Mouse (Mus musculus): ENCODE data around the gene Sgsh.

Sgsh gene

GRCm38 (mm10) chr11:119310621-119311020 is 44.7 kb downstream of the Sgsh start:
- in situ Hi-C loops (cut with MboI; ENCODE audit: low sequenced_read_pairs), result no loop called here

DNA sequence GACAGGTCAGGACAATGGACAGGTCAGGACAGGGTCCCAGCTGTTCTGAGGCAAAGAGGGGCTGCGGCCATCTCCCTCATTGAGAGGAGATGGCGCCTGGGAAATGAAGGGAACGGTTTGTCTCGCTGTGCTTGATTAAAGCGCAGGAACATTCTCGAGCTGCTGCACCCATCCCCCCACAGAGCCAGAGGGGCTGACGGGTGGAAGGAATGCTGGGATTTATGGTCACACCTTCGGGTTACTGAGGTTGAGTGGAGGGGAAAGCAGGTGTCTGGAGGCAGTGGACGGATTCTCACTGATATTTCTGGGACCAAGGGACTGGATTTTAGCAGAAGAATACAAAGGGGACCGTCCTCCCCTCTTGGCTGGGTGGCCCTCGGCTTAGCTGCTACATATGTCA is 47.4 kb downstream of the Sgsh start:
- in situ Hi-C loops (cut with MboI; ENCODE audit: low sequenced_read_pairs), result no loop called here

DNA sequence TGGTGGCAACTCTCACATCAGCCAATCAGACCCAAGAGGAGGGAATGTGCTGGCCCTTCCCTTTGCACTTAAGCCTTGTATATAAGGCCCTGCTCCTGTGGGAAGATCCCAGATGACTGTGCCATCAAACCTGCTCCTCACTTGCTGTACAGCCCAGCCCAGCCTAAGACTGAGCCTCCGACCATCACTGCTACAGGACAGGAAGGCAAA is 47.8 kb downstream of the Sgsh start, which contains the start of gene Card14:
Gene Card14 (plus strand): TSS at position 111 of the 210 bp plus-strand sequence.
- in situ Hi-C loops (cut with MboI; ENCODE audit: low sequenced_read_pairs), result no loop called here

DNA sequence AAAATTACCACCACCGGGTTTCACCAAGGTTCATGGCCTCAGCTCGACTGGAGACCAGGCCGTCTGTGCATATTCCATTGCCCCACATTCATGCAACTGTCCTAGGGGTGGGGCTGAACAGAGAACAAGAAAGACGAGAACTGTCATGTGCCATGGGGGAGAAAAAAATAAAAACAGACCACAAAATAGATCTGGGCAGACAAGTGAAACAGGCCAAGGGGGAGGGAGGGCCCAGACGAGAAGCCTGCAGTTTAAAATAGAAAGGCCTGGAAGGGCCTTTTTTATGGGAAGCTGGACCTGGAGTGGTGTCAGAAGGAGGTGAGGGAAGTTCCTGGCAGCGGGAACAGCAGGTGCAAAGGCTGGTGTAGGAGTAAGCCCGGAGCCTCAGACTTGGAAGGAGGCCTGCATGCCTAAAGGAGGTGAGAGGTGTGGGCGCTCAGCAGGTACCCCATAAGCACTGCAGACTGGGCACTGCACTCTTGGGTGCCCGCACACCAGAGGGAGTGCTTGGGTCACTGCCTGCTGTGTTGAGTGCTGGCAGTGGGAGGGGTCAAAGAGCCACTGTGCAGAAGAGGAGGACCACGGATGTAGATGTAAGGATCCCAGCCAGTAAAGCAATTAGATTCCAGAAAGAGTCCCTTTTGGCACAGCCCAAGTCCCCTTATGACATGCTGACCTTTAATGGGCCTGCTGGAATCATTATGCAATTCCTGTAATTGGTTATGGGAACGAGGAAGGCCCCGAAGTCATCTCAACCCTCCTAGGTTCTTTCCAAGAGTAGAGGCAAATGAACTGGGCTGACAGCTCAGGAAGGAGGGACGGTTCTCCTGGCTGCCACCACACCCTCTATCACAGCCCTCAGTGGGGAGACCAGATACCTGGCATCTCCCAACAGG is 48.3 kb downstream of the Sgsh start:
- in situ Hi-C loops (cut with MboI; ENCODE audit: low sequenced_read_pairs), result no loop called here

- in situ Hi-C loops (cut with MboI; ENCODE audit: low sequenced_read_pairs), result no loop called here
These were observed 50.2 kb downstream of the Sgsh start for GRCm38 (mm10) chr11:119304904-119305712.

DNA sequence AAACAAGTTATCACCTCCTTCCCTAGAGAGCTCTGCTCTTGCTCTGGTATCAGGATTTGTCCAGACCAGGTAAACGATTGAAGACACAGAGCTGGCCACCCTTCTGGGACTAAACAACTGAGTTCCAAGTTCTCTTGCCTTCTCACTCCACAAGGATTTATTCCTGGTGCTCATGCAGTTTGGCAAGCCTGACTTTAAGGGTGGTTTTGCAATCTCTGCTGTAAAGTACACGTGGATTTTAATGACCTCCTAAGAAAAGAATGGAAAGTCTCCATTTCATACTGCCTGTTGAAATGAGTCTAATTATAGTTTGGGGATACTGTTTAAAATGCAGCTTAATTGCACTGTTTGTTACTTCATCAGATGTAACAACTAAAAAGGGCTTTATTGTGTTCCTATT is 54.4 kb downstream of the Sgsh start:
- in situ Hi-C loops (cut with MboI; ENCODE audit: low sequenced_read_pairs), result no loop called here

GRCm38 (mm10) chr11:119300246-119300935 is 54.9 kb downstream of the Sgsh start:
- in situ Hi-C loops (cut with MboI; ENCODE audit: low sequenced_read_pairs), result no loop called here

DNA sequence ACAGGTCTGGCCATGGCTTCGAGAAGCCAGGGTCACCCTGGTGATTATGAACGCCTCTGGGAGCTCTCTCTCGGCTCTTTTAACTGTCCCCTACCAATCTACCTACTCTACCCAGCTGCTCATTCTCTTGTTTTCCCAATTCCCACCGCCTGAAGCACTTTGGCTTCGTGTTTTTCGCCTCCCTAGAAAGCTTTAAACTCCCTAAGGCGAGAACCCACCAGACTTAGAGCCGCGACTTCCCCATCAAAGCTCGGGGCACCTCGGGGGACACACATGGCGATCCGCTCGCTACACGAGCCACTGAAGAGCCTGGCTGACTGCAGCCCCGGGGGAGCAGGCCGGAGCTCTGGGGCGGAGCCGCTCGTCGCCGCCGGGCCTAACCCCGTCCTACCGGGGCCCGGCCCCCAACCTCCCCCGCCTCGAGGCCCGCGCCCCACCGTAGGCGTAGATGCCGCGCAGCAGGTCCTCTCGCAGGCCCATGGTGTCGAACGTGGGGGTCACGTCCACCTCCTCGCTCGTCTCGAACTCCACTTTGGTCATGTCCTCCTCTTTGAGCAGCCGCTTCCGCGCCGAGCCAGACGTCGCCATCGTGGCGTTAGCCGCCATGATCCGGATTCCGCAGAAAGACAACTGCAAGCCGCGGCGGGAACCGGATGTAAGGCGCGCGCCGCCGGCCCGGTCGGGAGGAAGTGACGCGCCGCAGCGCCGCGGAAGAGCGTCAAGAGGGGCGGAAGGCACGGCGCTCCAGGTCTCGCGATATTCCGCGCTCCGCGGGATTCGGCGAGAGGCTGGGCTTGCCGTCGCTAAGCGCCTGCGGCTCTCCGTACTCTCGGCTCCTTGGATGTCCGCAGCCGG is 55.7 kb downstream of the Sgsh start, which contains the start of gene Eif4a3:
Gene Eif4a3 (minus strand): TSS at position 699 of the 855 bp plus-strand sequence.
- in situ Hi-C loops (cut with MboI; ENCODE audit: low sequenced_read_pairs), result no loop called here

GRCm38 (mm10) chr11:119298917-119299316 is 56.4 kb downstream of the Sgsh start:
- in situ Hi-C loops (cut with MboI; ENCODE audit: low sequenced_read_pairs), result no loop called here

DNA sequence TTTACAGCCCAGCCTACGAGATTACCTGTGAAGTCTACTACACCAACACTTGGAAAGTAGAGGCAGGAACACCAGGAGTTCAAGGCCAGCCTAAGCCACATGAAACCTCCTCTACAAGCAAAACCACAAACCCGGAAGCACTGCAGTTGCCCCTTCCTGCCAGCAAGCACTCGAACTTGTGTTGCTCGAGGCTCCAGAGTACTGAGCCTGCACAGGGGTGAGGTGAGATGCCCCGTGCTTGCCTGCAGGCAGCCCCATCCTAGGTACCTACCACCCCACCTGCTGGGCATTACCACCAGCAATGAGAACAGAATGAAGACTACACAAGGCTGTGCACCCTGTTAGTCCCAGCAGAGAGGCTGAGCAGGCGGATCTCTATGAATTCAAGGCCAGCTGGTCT is 57.3 kb downstream of the Sgsh start:
- in situ Hi-C loops (cut with MboI; ENCODE audit: low sequenced_read_pairs), result no loop called here

Data from CH12F3 (cell line).